Mouse (Mus musculus): ENCODE measurements around the gene Hs3st2.

Hs3st2 gene

GRCm38 (mm10) chr7:121549329-121550022 is 157.8 kb downstream of the Hs3st2 start:
- no peak for DNase-seq (ENCODE audit: low read depth)

All from naive thymus-derived CD4-positive, alpha-beta T cell, adult 2 months (primary cell).